Mouse (Mus musculus): ENCODE data around the gene Dhx36. TPM values are rescaled to one million over a fixed set of nuclear protein-coding genes. Genes with fewer than 3 reads are reported as not detected.

Dhx36 gene
- polyA plus RNA-seq (2014; fragmentation: Illumina TruSeq; extraction: RNeasy Lipid Tissue Mini Kit (QIAGEN cat#74804); ENCODE audit: low read depth, low replicate concordance), result 72.2 TPM

GRCm38 (mm10) chr3:62506488-62507205 lies at the start of gene Dhx36:
Gene Dhx36, minus strand, starts transcription at chr3:62507004.

Other genes with a start within 250 kb of the Dhx36 start
- 0.92 TPM for gene Arhgef26, start 168.7 kb downstream of the Dhx36 start, polyA plus RNA-seq (2014; fragmentation: Illumina TruSeq; extraction: RNeasy Lipid Tissue Mini Kit (QIAGEN cat#74804); ENCODE audit: low read depth, low replicate concordance)
- not detected for gene Gpr149, start 98.1 kb upstream of the Dhx36 start, polyA plus RNA-seq (2014; fragmentation: Illumina TruSeq; extraction: RNeasy Lipid Tissue Mini Kit (QIAGEN cat#74804); ENCODE audit: low read depth, low replicate concordance)